Mouse (Mus musculus) thymus, adult 2 months (tissue): ENCODE measurements around the gene Tmem170b. TPM values are rescaled to one million over a fixed set of nuclear protein-coding genes. Genes with fewer than 3 reads are reported as not detected.

Source experiments
- DNase-seq: peaks from one replicate; pipeline ENCODE4 v3.0.0; 2021
- H3K27ac ChIP-seq: fragments of 200-500 bp; 2 replicates; pipeline ENCODE4 v1.5.1; 2012; ENCODE audit warnings: low read length, control low read depth; ENCODE audit not compliant: control insufficient read depth, insufficient read depth
- H3K27me3 ChIP-seq: fragments of 200-500 bp; 2 replicates; pipeline ENCODE4 v1.6.1; 2012; ENCODE audit warnings: mild to moderate bottlenecking, low read length, moderate library complexity, mixed read lengths; ENCODE audit not compliant: control insufficient read depth, insufficient read depth
- H3K36me3 ChIP-seq: fragments of 200-500 bp; 2 replicates; pipeline ENCODE4 v1.6.1; 2012; ENCODE audit warnings: mild to moderate bottlenecking, low read length, moderate library complexity; ENCODE audit not compliant: control insufficient read depth, insufficient read depth
- H3K4me1 ChIP-seq: fragments of 200-500 bp; replicated peaks from 2 replicates; pipeline ENCODE4 v1.6.1; 2012; ENCODE audit warnings: low read length; ENCODE audit not compliant: control insufficient read depth, insufficient read depth
- H3K4me3 ChIP-seq: fragments of 200-500 bp; 2 replicates; pipeline ENCODE4 v1.5.1; 2012; ENCODE audit warnings: mild to moderate bottlenecking, low read length, control low read depth, moderate library complexity; ENCODE audit not compliant: control insufficient read depth, insufficient read depth
- CTCF ChIP-seq: fragments of 200-500 bp; IDR thresholded peaks from 2 replicates; pipeline ENCODE4 v1.5.1; 2012; ENCODE audit warnings: mild to moderate bottlenecking, control low read depth, low read length, moderate library complexity, borderline replicate concordance; ENCODE audit not compliant: control insufficient read depth, poor library complexity, insufficient read depth; ENCODE audit errors: extremely low read depth
- POLR2A ChIP-seq: fragments of 200-500 bp; IDR thresholded peaks from 2 replicates; pipeline ENCODE4 v1.6.1; 2012; ENCODE audit warnings: mild to moderate bottlenecking, low read length, control low read depth, moderate library complexity; ENCODE audit not compliant: control insufficient read depth, poor library complexity, insufficient read depth; ENCODE audit errors: extremely low read depth
- WGBS: fragments of 180-500 bp; shearing (Covaris S2); methylation state at CpG from one replicate; pipeline ENCODE4 v1.1.7; 2018; 5-methylcytosine and 5-hydroxymethylcytosine counted together
- polyA plus RNA-seq: library from polyadenylated mRNA; depleted of rRNA; stranded (reverse); fragments of >200 nt; gene quantifications from 2 replicates; pipeline ENCODE4 v1.2.3, GENCODE M21; 2012

The Tmem170b gene
- polyA plus RNA-seq, 1 experiment: 5.4 TPM

DNA sequence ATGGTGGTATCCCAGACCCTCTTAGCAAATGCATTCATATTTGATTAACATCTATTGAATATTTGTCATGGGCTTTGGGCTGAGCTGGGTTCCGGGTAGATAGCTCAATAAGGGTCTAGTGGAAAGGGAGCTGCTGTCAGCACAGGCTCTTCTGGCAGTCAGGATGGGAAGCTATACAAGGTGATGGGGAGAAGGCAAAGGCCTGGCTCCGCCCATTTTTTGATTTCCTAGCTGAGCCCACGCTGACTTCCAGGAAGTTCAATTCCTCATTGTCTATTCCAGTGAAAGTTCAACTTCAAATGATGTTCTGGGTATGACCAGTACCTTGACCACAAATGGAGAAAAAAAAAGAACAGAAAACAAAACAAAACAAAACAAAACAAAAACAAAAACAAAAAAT is 69.8 kb downstream of the Tmem170b start:
- Histone ChIP-seq H3K27me3 (no peaks in the 10 kb centered on the region), H3K36me3 (no peaks in the 10 kb centered on the region), H3K4me1 (no peaks in the 10 kb centered on the region), H3K4me3 (no peak overlapping the region), H3K27ac (no peak overlapping the region)
- no peak for TF ChIP-seq POLR2A
- no peak for TF ChIP-seq CTCF
- 93% methylated on average over 3 of the region's 3 CpGs for WGBS
- DNase-seq: no peak

DNA sequence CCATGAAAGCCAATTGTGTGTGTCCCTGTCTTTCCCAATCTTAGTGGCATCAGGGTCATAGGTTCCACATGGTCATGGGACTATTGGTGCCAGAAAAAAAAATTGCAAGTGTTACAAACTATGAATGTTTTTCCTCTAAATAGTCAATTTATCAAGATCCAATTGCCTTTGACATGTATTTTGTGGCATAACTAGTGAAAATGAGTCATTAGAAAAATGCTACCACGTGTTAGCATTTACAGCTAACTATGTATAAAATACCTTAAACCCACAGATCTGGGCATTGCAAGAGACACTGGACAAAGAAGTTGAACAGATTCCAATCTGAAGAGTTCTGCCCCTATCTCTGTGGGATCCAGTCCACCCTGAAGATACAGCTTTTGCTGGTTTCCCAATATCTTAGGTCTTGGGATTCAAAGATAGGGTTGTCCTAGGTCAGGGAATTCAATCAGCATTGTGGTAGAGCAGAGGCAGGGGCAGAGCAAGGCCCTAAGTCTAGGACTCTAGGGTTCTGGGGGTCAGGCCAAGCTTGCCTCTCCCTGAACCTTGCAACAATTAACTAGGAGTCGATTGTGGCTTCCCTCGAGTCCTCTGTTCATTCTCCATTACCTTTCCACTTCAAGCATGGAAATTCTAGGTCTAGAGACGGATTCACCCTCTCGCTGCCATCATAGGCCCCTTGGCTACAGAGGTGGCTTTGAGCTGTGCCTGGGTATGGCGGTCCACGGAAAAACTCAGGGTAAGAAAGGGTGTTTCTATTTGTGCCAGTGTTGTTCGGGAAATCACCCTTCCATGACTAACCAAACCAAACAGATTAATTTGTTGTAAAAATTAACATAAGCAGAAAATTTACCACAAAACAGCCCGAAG is 70.5 kb downstream of the Tmem170b start:
- DNase-seq: no peak
- Histone ChIP-seq H3K27ac (no peak overlapping the region), H3K36me3 (no peaks in the 10 kb centered on the region), H3K4me1 (no peaks in the 10 kb centered on the region), H3K27me3 (no peaks in the 10 kb centered on the region), H3K4me3 (no peak overlapping the region)
- TF ChIP-seq CTCF: no peak
- TF ChIP-seq POLR2A: no peak
- 90% methylated on average over 9 of the region's 9 CpGs for WGBS

DNA sequence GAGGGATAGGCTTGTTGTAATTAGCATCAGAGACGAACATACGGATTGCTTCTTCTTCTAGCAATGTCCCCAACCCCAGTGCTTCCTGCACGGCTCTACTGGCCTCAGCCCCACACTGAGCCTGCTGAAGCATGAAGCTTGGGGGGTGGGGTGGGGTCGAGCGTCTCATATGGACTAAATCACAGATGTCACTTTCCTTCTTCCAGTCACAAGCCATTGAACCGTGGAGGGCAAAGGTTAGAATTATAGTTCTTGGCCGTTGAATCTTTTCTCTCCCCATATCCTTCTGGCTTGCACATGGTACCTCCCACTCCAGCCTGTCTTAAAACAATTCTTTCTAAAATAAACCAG is 71.1 kb downstream of the Tmem170b start:
- H3K4me3 ChIP-seq: no peak overlapping the region
- no peak for TF ChIP-seq POLR2A
- TF ChIP-seq CTCF: no peak
- DNase-seq: no peak
- no peaks in the 10 kb centered on the region for H3K27me3 ChIP-seq
- no peaks in the 10 kb centered on the region for H3K36me3 ChIP-seq
- H3K27ac ChIP-seq: no peak overlapping the region
- H3K4me1 ChIP-seq: no peaks in the 10 kb centered on the region
- 90% methylated on average over 7 of the region's 7 CpGs for WGBS

DNA sequence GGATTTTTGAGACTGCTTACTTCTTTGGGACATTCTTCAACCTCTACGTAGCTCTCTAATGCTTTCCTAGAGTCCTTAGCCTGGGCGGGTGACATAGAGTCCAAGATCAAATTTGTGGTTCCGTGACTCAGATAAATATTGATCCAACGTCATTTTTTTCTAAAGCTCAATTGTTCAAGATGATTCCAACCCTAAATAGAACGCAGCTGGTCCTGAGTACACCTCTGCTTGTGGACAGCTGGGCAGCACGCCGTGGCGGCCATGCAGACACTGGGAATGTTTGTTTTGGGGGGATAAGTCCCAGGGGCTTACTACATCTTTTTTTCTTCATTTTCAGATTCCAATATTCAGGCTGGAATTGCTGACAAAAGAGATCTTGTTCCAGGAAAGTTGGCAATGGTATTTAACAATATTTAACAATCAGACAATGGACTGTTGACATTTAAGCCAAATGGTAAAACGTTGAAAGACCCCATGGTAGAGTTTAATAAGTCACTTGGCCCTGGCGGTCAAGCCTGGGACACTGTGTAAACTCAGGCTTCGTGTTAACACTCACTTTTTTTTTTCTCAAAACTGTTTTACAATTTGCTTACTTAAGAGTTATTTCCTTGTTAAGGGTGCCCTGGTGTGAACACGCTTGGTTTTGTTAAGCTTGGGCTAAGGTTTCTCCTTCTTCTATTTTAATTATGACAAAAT is 75.3 kb downstream of the Tmem170b start:
- Histone ChIP-seq H3K36me3 (no peaks in the 10 kb centered on the region), H3K27me3 (no peaks in the 10 kb centered on the region), H3K27ac (no peak overlapping the region), H3K4me1 (no peaks in the 10 kb centered on the region), H3K4me3 (no peak overlapping the region)
- TF ChIP-seq POLR2A (no peak), CTCF (no peak)
- DNase-seq: no peak
- WGBS: 90% methylated on average over 12 of the region's 12 CpGs

DNA sequence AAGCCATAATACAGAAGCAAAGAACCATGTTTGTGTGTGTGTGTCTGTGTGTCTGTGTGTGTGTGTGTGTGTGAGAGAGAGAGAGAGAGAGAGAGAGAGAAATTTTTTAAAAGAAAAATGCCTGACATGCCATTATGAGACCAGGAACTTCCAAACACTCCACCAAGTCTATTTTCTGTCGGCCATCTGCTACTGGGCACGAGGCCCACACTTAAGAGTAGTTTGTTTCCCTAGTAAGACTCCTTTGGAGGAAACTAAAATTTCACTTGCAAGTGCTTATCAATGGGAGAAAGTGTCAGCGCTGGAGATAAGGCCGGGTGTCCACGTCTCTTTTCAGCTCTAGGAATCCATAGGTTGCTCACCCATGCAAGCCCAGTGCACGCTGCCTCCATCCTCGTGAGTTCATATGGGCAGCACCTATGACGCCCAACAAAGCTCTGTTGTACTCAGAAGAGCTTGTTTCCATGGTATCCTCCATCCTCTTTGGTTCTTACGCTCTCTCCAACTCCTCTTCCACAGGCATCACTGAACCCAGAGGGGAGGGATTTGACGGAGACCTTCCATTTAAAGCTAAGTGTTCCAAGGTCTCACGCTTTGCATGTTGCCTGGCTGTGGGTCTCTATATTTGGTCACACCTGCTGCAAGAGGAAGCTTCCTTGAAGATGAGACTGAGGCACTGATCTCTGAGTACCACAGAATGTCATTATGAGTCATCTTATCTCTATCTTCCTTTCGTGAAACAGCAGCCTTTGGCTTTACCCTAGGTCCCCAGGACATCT is 76.8 kb downstream of the Tmem170b start:
- Histone ChIP-seq H3K4me3 (no peak overlapping the region), H3K27me3 (no peaks in the 10 kb centered on the region), H3K36me3 (no peaks in the 10 kb centered on the region), H3K4me1 (no peaks in the 10 kb centered on the region), H3K27ac (no peak overlapping the region)
- TF ChIP-seq POLR2A: no peak
- TF ChIP-seq CTCF: no peak
- no peak for DNase-seq
- 94% methylated on average over 12 of the region's 12 CpGs for WGBS

DNA sequence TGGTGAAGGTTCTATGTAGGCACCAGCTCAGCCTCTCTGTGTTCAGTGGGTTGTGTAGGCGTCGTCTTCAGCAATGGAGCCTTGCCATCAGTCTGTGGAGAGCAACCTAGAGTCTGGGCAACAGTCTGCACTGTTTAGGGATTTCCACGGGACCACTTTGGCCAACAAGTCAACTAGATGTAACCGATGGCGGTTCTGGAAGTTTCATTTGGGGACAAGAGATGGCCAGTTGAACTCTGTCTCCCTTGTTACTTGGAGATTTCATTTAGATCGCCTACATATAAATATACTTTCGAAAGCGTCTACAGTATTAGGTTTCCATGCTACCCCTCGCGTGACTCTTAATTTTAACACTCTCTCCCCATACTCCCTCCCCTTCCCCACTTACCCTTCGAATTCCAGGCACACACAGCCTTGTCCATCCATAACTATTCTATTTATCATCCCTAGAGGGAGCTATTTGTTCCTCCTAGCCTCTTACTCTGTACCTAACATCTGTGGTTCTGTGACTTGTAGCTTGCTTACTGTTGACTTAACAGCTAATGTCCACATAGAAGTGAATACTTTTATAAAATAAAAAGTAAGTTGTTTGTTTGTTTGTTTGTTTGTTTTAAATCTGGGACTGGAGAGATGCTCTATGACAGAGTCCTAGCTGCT is 77.8 kb downstream of the Tmem170b start:
- H3K27ac ChIP-seq: no peak overlapping the region
- no peaks in the 10 kb centered on the region for H3K36me3 ChIP-seq
- no peak overlapping the region for H3K4me3 ChIP-seq
- 89% methylated on average over 11 of the region's 11 CpGs for WGBS
- H3K27me3 ChIP-seq: no peaks in the 10 kb centered on the region
- DNase-seq: no peak
- no peaks in the 10 kb centered on the region for H3K4me1 ChIP-seq
- TF ChIP-seq CTCF (no peak), POLR2A (no peak)
